Mouse (Mus musculus) retina, adult 2 months (tissue): ENCODE results near the gene Tunar.
A peak's percentile ranks its signal among the peaks of the same experiment; 100 is the strongest.

Source experiments
- DNase-seq: peaks from one replicate; pipeline ENCODE4 v3.0.0-alpha.2; 2012; ENCODE audit warnings: low read depth, low spot score

Tunar gene

DNA sequence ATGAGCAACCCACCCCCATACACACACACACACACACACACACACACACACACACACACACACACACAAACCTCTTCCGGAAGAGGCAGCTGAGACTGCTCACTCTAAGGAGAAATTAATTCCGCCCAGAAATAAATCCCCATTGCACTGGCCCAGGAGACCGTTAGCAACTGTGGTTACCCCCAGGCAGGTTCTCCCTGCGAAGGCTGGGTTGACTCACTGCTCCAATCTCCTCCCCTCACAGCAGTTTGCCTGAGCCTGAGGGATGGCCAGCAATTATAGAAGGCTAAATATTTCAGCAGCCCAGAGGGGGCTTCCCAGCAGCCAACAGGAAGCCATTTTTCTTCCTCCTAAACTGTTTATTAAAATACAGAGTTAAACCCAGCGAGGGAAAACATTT is 64.5 kb downstream of the Tunar start:
- no peak for DNase-seq

DNA sequence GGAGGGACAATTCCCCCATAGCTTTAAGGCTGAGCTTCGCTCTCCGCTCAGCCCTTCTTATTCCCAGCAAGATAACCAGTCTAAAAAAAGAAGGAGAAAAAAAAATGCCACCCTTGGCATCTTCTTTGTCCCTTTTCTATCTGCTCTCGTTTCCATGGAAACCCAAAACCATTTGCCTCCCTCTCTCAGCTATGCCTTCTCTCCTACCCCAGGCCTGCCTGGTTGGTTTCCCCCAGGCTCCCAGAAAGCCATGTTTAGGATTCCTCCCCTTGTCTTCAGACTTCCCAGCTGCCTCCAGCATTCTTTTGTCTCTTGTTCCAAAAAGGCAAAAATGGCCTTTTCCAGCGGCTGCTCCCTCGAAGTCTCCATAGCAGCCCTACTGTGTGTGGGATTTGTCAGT is 70.1 kb downstream of the Tunar start:
- DNase-seq: no peak

DNA sequence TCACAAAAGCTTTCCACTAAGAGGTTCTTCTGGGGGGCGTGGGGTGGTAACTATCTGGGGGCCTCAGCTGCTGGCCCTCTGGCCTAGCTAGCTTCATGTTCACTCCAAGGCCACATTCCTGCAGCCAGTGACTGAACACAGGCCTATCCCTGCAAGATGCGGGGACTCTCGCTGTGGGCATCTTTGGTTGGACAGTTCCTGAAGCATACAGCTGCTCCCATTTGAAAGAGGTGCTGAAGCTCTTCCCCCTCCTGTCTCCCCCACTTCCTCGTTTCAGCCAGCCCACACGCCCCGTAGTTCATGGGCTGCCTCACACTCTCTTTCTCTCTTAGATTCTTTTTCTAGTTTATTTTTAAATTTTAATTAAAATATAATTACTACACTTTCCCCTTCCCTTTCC is 72.3 kb downstream of the Tunar start:
- DNase-seq: no peak

DNA sequence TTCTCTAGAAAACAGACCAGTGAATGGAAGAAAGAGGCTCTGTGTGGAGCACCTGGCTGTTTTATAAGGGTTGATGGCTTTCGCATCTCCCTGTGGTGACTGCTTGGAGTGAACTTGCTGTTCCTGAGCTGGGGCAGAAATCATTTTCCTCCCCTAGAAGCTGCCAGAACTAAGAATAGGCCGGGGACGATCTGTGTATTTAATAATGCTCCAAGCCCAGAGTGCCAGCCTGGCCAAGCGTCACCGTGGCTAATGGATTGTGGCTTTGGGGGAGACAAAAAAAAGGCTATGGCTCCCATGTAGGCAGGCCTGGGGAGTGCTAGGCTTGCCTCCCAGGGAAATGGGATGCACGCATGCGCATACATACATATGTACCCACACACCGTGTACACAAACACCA is 80.2 kb downstream of the Tunar start:
- DNase-seq: no peak

DNA sequence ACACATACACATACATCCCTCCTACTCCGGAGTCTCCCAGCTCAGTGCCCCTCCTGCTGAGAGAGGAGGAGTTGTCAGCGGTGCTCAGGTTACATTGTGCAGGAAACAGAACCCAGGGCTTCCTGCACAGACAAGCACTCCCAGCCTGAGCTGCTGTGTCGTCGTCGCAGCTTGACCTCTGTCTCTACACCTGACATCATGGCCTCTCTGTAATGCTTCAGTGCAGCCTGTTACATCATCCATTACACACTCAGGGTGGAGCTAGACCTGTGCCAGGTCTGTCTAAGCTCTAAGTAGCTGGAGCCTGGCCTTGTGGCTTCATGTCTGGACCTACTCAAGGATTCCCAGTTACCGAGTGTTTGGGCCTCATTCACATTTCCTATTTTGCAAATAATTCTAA is 86.8 kb downstream of the Tunar start:
- DNase-seq: no peak

DNA sequence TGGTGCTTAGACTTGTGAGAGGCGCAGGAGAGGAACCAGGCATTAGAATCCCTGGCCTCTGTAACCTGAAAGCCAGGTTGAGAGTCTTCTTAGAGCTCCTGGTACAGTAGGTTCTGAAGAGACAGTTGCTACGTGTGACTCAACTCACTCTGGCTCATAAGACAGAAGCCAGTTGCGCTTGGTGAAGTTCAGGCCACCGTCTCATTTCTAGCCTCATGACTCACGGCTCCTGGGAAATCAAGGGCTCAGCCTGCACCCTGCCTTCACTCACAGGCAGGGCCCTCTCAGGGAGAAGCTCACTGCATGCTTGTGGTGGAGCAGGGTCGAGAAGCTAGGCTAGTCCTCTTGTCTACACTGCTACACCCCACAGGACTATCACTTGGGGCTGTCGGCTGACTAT is 92.9 kb downstream of the Tunar start:
- no peak for DNase-seq

DNA sequence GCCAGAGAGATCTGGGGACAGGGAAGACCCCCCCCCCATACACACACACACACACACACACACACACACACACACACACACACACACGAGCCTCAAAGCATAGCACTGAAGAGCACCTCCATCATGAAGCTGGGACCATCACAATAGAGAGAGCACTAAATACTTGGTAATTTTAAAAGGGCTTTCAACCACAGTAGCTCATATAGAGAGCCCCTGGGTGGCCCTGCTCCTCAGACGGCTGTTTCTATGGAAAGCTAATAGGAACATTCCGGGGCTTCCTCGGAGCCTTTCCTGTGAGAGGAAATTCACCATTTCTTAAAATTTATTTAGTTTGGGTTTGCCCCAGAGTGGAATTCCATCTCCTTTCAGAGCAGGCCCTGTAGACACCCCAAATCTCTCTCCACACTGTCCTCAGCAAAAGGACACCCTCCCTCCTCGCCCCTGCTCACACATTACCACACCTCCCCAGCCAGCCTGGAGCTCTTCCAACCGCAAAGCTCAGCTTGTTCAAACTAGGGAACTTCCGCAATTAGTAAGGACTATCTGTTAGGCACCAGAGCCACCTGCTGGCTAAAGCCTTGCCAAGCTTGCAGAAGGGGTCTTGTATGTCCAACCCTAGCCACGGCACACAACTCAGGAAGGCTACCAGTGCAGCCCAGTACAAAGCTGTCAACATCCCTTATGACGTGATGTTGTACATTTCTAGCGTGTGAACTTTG is 93.5 kb downstream of the Tunar start:
- peak; percentile 32 for DNase-seq

DNA sequence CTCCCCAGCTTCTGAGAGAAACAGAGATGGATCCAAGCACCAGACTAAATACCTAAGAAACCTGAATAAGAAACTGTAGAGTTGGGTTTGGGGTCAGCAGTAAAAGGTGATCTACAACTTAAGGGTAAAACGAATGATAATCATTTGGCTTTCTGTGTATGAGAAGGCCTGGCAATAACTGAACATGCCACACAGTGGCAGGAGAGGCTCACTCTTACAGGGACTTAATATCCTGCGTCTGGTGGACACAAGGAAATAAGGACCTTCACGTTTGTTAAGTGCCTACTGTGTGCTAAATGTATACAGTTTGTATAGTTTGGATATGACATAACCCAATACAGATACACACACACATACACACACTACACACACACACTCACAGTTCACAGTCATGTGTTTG is 98.2 kb downstream of the Tunar start:
- no peak for DNase-seq

DNA sequence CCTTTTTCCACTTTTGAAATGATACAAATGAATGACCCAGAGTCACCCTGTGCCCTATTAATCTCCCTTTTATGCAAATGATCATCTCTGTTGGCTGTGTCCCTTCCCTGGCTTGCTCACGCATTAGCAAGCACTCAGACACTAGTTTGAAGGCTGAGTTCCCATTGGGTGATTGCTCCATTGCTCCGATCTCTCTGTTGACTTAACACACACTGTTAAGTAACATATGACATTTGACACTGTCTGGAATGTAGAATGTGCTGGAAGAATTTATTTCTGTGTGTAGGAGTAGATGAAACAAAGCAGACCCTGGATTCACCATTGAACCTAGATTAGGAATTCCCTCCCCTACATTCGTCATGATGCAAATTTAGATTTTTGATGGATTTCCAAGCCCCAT is 99.1 kb downstream of the Tunar start:
- no peak for DNase-seq
